Mouse (Mus musculus) erythroblast, embryonic 14.5 days (primary cell): ENCODE results near the gene Vmn2r84.

ENCODE experiments used
- GATA1 ChIP-seq: IDR thresholded peaks from 2 replicates; pipeline ENCODE4 v1.6.1; 2012; ENCODE audit warnings: low read length, inconsistent platforms, mixed read lengths
- TAL1 ChIP-seq: IDR thresholded peaks from 3 replicates; pipeline ENCODE4 v1.6.1; 2012; ENCODE audit warnings: low read length, inconsistent platforms, mixed read lengths

- TF ChIP-seq GATA1, result no peak
- no peak for TF ChIP-seq TAL1
These were observed 63.4 kb downstream of the Vmn2r84 start for GRCm38 (mm10) chr10:130330711-130331110.
